Mouse (Mus musculus) lung, postnatal 0 days (tissue): Measurements from ENCODE around the gene Tigar. TPM values are rescaled to one million over a fixed set of nuclear protein-coding genes. Genes with fewer than 3 reads are reported as not detected.

Experiments
- ATAC-seq: fragments of 200-750 bp; cut with Nextera tagmentation; 2 replicates; pipeline ENCODE4 v1.8.0; 2017; ENCODE audit warnings: moderate library complexity
- DNase-seq: peaks from one replicate; pipeline ENCODE4 v3.0.0-alpha.2; 2016; ENCODE audit warnings: low spot score
- H3K27ac ChIP-seq: fragments of 300-500 bp; sonication (generic); 2 replicates; pipeline ENCODE4 v1.5.1; 2014; ENCODE audit warnings: antibody characterized with exemption, mild to moderate bottlenecking, low read length, mixed read lengths
- H3K27me3 ChIP-seq: fragments of 300-500 bp; sonication (generic); replicated peaks from 2 replicates; pipeline ENCODE4 v1.6.1; 2014; ENCODE audit warnings: low read length, mixed read lengths; ENCODE audit not compliant: insufficient read depth
- H3K36me3 ChIP-seq: fragments of 300-500 bp; sonication (generic); 2 replicates; pipeline ENCODE4 v1.6.1; 2014; ENCODE audit warnings: low read length, mixed read lengths; ENCODE audit not compliant: insufficient read depth
- H3K4me1 ChIP-seq: fragments of 300-500 bp; sonication (generic); 2 replicates; pipeline ENCODE4 v1.6.1; 2014; ENCODE audit warnings: antibody characterized with exemption, low read depth, low read length, mixed read lengths; ENCODE audit not compliant: insufficient read depth
- H3K4me2 ChIP-seq: fragments of 300-500 bp; sonication (generic); replicated peaks from 2 replicates; pipeline ENCODE4 v1.6.1; 2014; ENCODE audit warnings: low read depth, mild to moderate bottlenecking, low read length, moderate library complexity, mixed read lengths
- H3K4me3 ChIP-seq: fragments of 300-500 bp; sonication (generic); 2 replicates; pipeline ENCODE4 v1.5.1; 2014; ENCODE audit warnings: low read depth, low read length
- H3K9ac ChIP-seq: fragments of 300-500 bp; sonication (generic); replicated peaks from 2 replicates; pipeline ENCODE4 v1.6.1; 2014; ENCODE audit warnings: low read depth, mild to moderate bottlenecking
- H3K9me3 ChIP-seq: fragments of 300-500 bp; sonication (generic); 2 replicates; pipeline ENCODE4 v1.6.1; 2016; ENCODE audit warnings: low read length, mixed read lengths
- CTCF ChIP-seq: IDR thresholded peaks from 2 replicates; pipeline ENCODE4 v1.5.1; 2016; ENCODE audit warnings: antibody characterized with exemption, mild to moderate bottlenecking
- EP300 ChIP-seq: IDR thresholded peaks from 2 replicates; pipeline ENCODE4 v1.6.1; 2016; ENCODE audit warnings: antibody characterized with exemption, mild to moderate bottlenecking, control low read depth
- WGBS: fragments of 180-500 bp; shearing (Covaris S2); extraction: QIAGEN DNeasy Blood & Tissue Kit; methylation state at CpG from one replicate; pipeline ENCODE4 v1.1.7; 2014; 5-methylcytosine and 5-hydroxymethylcytosine counted together
- polyA plus RNA-seq: library from polyadenylated mRNA; unstranded; fragments of >200 nt; fragmentation: Nextera tagmentation; extraction: Ambion mirVana; gene quantifications from 2 replicates; pipeline ENCODE4 v1.2.1, GENCODE M21; 2015

Gene Tigar
- polyA plus RNA-seq: 1.9 and 2.1 TPM in 2 replicates

GRCm38 (mm10) chr6:127109402-127109930, at the start of gene Tigar:
TSS of gene Tigar (minus strand) at chr6:127109557.
- peak within 1 kb of the TSS; percentile 19; the same call in 1 of the 2 replicates for H3K9ac ChIP-seq
- no peaks in the 10 kb centered on the region for H3K36me3 ChIP-seq
- H3K4me2 ChIP-seq: peak within 1 kb of the TSS; percentile 75
- no peak within 1 kb of the TSS for H3K27ac ChIP-seq
- TF ChIP-seq EP300 (no peak), CTCF (peak; percentile 20)
- 2% methylated on average over 37 of the region's 37 CpGs for WGBS
- H3K4me3 ChIP-seq: peak within 1 kb of the TSS; percentile 43
- DNase-seq (peak; percentile 93), ATAC-seq (peak; percentile 99)
- H3K4me1 ChIP-seq: no peaks in the 10 kb centered on the region
- H3K27me3 ChIP-seq: no peaks in the 10 kb centered on the region
- H3K9me3 ChIP-seq: no peaks in the 10 kb centered on the region

GRCm38 (mm10) chr6:127157321-127157720, 48.0 kb upstream of the Tigar start:
- H3K9ac ChIP-seq: no peak overlapping the region
- H3K27ac ChIP-seq: no peak overlapping the region
- H3K9me3 ChIP-seq: no peaks in the 10 kb centered on the region
- peaks cover 18% of the 10 kb centered on the region; the same call in 1 of the 2 replicates for H3K4me1 ChIP-seq
- H3K4me2 ChIP-seq: no peak overlapping the region
- 55% methylated on average over 1 of the region's 1 CpGs for WGBS
- H3K27me3 ChIP-seq: peaks cover 3% of the 10 kb centered on the region; the same call in 1 of the 2 replicates
- TF ChIP-seq CTCF (no peak), EP300 (no peak)
- no peak for ATAC-seq
- no peak for DNase-seq
- no peaks in the 10 kb centered on the region for H3K36me3 ChIP-seq
- no peak overlapping the region for H3K4me3 ChIP-seq

GRCm38 (mm10) chr6:127155468-127155867, 46.1 kb upstream of the Tigar start:
- H3K9ac ChIP-seq: peak overlapping the region; percentile 13
- peaks cover 31% of the 10 kb centered on the region; the same call in 1 of the 2 replicates for H3K4me1 ChIP-seq
- H3K4me3 ChIP-seq: peak overlapping the region; percentile 40
- TF ChIP-seq CTCF (no peak), EP300 (no peak)
- peaks cover 3% of the 10 kb centered on the region; the same call in 1 of the 2 replicates for H3K27me3 ChIP-seq
- no peaks in the 10 kb centered on the region for H3K9me3 ChIP-seq
- ATAC-seq: no peak
- H3K27ac ChIP-seq: 0 out of 2 replicates have a peak overlapping the region, but pooled peaks have one; percentile 58
- DNase-seq: peak; percentile 30
- peak overlapping the region; percentile 90 for H3K4me2 ChIP-seq
- under 1% methylated on average over 15 of the region's 15 CpGs for WGBS
- no peaks in the 10 kb centered on the region for H3K36me3 ChIP-seq

GRCm38 (mm10) chr6:127154708-127155268, 45.4 kb upstream of the Tigar start:
- ATAC-seq: peak; percentile 55
- under 1% methylated on average over 24 of the region's 34 CpGs for WGBS

GRCm38 (mm10) chr6:127153972-127154707, 44.8 kb upstream of the Tigar start:
- Histone ChIP-seq H3K27ac (peak overlapping the region; percentile 58), H3K4me3 (peak overlapping the region; percentile 40), H3K9me3 (no peaks in the 10 kb centered on the region), H3K9ac (peak overlapping the region; percentile 13), H3K27me3 (peaks cover 3% of the 10 kb centered on the region; the same call in 1 of the 2 replicates), H3K36me3 (no peaks in the 10 kb centered on the region), H3K4me1 (peaks cover 35% of the 10 kb centered on the region; the same call in 1 of the 2 replicates), H3K4me2 (peak overlapping the region; percentile 90)
- whole genome bisulfite sequencing: 1% methylated on average over 30 of the region's 30 CpGs
- ATAC-seq (no peak), DNase-seq (peak; percentile 44)
- TF ChIP-seq EP300: no peak
- TF ChIP-seq CTCF: no peak

More at GRCm38 (mm10) chr6:127154708-127155268, 45.4 kb upstream of the Tigar start:
- no peak for TF ChIP-seq EP300
- no peak for TF ChIP-seq CTCF
- H3K9ac ChIP-seq: peak overlapping the region; percentile 13
- DNase-seq: peak; percentile 85
- peaks cover 3% of the 10 kb centered on the region; the same call in 1 of the 2 replicates for H3K27me3 ChIP-seq
- peak overlapping the region; percentile 40 for H3K4me3 ChIP-seq
- peak overlapping the region; percentile 58 for H3K27ac ChIP-seq
- peaks cover 35% of the 10 kb centered on the region; the same call in 1 of the 2 replicates for H3K4me1 ChIP-seq
- H3K4me2 ChIP-seq: peak overlapping the region; percentile 90
- H3K36me3 ChIP-seq: no peaks in the 10 kb centered on the region
- no peaks in the 10 kb centered on the region for H3K9me3 ChIP-seq

- DNase-seq (peak; percentile 56), ATAC-seq (no peak)
- H3K9me3 ChIP-seq: no peaks in the 10 kb centered on the region
- H3K36me3 ChIP-seq: no peaks in the 10 kb centered on the region
- H3K4me3 ChIP-seq: peak overlapping the region; percentile 75
- WGBS: under 1% methylated on average over 27 of the region's 28 CpGs
- H3K9ac ChIP-seq: no peak overlapping the region
- peaks cover 35% of the 10 kb centered on the region; the same call in 1 of the 2 replicates for H3K4me1 ChIP-seq
- TF ChIP-seq CTCF (no peak), EP300 (no peak)
- peaks cover 3% of the 10 kb centered on the region; the same call in 1 of the 2 replicates for H3K27me3 ChIP-seq
- peak overlapping the region; percentile 58 for H3K27ac ChIP-seq
- peak overlapping the region; percentile 90 for H3K4me2 ChIP-seq
Measured at GRCm38 (mm10) chr6:127153296-127153800, 44.0 kb upstream of the Tigar start.
